Mouse (Mus musculus) thymus, postnatal 10 days (tissue): Measurements from ENCODE around the gene Mymk.

Experiments used
- DNase-seq, 2 experiments: peaks; one replicate each; pipeline ENCODE4 v3.0.0; 2021; ENCODE audit warnings: low spot score in 2 of 2

Mymk gene

DNA sequence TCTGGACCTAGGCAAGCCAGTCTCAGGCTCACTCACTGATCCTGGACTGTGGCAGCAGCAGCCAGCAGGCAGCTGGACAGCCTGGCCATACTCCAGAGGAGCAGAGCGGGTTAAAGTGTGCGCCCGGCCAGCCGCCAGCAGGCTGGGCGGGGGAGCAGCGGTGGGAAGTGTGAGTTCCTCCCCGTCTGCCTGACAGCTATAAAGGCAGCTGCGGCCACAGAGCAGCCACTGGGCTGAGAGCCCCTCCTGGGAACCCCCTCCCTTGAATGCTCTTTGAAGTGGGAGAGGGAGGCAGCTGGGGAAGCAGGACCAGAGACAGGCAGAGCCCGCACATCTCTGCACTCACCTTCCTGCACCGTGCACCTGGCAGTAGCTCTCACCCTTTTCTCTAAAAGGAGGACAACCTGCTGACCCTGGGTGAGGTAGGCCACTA lies 7.2 kb upstream of the Mymk start, which contains the start of gene Adamtsl2:
Adamtsl2 (plus strand) TSS at position 228 of the 433 bp plus-strand sequence.
- DNase-seq: peak; percentile 65 to 69

DNA sequence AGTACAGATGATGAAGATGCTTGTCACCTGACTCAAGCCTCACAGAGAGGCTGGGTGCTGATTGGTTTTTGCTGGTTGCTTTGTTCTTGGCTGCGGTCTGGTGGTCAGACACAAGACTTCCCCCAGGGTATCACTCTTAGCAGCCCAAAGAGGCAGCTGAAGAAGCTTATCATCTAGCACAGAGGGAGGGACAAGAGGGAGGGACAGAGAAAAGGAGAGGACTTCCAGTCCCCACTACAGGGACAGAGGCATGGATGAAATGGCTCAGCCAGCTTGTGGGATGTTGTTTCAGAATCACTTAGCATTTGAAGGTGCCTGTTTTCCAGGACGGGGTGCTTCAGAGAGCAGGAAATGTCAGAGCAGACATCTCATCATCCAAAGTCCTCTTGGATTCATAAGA lies 6.3 kb upstream of the Mymk start:
- DNase-seq: no peak

DNA sequence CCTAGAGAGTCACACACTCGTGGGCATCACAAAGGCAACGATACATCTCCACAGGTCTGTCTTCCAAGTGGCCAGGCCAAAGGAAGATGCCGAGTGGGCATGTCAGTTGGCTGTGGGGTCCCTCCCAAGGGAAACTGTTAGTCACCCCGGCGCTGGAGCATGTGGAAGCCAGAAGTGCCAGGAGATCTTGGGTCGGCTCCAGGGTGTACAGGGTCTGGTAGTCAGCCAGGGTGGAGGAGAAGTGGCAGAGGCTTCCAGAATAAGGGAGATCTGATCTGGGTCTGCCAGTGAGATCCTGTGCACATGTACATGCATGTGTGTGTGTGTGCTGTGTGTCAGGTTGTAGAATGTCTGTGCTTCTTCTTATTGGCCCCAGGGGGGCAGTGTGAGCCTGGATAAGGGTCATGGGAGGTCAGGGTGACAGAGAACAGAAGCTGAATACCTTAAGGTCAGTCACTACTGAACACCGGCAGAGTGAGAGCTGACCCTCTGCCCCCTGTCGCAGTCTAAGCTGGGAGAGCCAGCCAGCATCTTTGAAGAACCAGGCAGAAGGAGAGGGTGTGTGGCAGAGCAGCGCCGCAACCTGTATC lies 5.8 kb upstream of the Mymk start:
- peak in 1 of 2 experiments; percentile 50 for DNase-seq

DNA sequence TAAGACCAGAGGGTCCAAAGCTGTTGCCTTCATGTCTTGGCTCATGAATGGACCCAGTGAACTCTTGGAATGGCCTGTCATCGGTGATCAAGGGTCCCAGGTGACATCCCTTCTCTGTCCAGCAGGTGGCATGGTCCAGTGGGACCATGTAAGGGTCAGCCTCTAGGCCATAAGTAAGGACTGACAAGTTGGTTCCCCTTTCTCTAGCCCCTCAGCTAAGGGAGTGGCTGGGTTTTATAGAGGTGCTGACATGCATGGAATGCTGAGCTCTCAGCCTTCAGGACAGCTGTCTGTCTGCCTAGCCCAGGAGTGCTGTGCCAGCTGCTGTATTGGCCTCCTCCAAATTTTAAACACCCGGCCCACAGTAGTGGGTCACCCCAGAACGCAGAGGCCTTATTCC lies 3.5 kb upstream of the Mymk start:
- DNase-seq: no peak

DNA sequence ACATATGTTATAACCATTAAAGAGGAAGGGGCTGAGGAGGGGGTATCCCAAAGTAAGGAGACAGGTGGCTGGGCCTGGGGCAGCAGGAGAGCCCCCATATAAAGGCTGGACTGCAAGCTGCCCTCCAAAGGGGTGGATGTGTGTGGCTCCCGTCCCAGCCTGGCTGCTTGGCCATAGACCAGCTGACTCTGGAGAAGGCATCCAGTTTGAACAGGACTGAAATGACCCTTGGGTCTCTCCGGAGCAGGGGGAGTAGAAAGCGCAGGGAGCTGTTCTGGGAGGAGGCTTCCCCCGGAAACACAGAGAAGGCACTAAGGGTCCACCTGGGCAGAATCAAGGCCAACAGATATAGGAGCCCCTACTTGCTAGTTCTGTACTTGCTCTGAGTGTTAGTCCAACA lies 2.8 kb upstream of the Mymk start:
- DNase-seq: no peak

DNA sequence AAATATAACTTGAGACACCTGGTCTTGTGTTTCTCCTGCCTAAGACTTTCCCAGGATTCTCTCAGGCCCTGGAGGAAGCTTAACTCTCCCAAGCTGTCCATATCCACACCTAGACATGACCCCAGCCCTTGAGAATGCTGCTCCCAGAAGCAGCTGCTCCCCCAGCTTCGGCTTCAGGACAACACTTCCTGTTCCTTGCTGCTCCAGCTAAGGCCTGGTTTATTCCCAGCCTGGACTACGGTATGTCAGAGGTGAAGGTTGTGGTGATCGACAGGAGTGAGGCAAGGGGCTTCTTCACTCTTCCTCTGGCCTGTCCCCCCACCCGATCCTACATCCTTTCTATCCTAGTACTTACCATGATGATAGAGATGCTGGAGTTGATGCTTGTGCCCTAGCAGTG lies 1.4 kb upstream of the Mymk start:
- DNase-seq: no peak

DNA sequence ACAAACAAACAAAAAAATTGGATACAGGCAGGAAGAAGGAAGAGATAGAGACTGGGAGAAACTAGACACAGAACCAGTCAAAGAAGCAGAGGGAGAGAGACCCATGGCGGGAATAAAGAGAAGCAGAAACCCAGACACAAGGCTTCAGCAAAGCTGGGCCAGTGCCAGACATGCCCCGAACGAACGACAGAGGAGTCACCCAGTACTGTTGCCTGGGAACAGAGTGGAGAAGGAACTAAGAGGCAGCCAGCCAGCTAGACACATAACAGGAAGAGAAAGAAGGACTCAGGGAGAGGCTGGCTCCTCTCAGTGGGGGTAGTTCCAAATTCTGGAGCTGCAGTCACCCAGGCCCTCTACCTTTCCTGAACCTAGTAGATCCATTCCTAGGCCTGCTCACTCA lies 842 bp downstream of the Mymk start:
- no peak for DNase-seq

DNA sequence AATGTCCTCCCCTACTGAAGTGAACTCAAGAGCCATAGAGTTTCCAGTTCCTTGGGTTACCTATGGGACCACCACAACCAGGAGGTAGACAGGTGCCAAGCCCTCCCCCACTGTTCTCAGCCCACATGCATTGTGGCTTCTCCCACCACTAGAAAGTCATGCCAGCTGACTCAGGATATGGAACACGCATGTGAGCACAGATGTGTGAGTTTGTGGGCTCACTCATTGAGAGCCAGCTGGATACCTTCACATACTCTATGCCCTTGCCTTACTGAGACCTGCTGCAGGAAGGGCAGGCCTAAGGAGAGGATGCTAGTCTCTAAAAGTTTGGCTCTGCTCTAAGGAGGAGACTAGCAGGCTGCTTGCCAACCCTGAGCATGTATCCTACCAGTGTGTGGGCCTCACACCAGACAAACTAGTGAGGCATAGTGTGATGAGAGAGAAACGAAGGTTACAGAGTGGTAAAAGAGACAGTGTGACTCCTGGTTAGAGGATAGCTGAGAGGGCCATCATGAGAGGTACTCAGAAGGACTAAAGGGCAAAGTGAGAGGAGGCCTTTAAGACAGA lies 1.6 kb downstream of the Mymk start:
- DNase-seq: peak; percentile 61 to 66

DNA sequence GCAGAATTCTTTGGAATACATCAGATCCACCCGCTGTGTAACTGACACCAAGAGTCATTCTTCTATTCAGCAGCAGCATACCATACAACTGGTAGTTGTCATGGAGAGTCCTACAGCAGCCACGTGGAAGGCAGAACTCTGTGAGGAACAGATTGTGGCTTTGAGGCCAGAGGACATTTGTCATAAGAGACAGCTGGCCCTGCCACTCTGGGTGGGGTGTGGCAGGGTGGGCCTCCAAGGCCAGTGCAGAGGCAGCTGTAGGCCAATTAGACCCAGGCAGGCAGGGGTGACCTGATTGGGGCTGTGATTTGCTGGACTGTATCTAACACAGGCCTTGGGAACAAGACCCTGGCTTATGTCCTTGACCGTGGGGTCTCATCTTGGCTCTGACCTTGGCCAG lies 2.3 kb downstream of the Mymk start:
- DNase-seq: no peak

DNA sequence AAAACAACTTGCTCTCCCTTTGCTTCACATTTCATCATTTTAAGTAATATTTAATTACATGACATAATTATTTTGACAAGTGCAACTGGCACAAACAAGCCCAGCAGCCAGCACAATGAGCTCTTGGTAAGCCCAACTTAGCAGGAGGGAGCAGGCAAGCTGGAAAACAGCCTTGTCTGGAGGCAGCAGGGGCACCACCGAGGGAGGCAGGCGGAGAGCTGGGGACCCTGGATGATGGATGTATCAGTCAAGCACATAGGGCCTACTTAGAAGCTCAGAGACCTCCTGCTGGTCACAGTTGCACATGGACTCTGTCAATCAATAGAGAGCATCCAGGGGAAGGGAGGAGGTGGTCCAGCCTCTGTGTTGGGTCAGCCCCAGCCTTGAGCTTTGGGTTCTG lies 4.0 kb downstream of the Mymk start:
- no peak for DNase-seq

DNA sequence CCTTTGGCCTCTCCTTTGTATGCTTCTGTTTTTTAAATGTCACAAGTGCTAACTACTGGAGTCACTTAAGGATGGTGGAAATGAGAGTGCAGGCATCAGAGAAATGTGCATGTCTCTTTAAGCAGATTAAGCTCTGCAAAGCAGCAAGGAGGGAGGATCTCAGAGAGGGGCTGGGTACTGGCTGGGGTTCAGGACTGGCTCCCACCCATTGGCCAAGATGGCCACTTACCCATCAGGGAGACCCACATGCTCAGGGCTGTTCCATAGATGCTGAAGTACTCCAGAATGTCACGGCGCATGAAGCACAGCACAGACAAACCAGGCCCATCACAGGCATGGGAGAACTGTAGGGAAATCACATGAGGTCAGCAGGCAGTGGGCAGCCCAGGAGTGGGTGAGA lies 4.9 kb downstream of the Mymk start:
- no peak for DNase-seq

DNA sequence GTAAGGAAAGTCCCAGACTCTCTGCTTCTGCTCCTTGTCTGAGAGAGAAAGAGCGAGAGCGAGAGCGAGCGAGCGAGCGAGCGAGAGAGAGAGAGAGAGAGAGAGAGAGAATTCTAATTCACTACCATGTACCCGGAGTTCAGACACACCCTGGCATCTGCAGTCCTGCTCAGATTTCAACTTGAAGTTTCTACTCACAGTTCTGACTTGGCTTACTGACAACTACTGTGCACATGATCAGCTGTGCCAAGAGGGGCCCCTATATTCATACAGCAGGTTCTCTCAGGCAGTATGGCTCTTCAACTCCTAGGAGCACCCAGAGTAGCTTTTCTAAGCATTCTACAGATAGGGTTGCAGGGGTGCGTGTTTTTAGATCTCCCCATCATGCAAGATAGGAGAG lies 12.8 kb downstream of the Mymk start:
- no peak for DNase-seq

DNA sequence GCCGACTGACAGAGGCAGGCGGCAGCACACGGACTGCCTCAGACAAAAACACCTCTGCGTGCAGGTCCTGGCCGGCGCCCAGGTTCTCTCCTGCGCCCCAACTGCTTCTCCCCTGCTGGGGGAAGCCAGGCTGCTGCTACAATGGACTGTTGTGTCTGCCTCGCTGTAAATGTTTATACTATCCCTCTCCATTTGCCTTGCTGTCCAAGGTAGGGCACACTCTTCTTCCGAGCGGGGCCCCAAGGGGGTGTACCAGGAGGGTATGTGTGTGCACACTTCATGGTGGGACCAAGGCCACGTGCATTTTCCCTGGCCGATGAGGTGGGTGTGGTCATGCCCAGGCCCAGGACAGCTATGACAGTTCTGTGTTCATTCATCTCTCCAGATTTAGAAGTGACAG lies 13.2 kb downstream of the Mymk start:
- no peak for DNase-seq

DNA sequence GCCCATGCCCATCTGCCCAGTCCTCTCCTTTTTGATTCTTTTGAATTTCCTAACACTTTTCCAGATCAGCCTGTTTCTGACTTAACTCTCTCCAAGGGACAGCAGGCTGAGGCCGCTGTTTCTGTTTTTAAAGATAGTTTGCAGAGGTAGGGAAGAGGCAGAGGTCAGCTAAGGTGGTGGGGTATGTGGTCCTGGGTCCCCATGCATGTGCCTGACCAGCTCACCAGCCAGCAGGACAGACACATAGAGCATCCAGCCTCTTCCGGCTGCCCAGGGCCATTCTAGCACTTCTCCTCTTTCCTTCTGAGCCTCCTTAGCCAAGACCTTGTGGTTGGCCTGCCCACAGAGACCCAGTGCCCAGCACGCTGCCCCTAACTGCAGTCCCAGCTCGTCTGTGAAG lies 13.7 kb downstream of the Mymk start:
- no peak for DNase-seq

DNA sequence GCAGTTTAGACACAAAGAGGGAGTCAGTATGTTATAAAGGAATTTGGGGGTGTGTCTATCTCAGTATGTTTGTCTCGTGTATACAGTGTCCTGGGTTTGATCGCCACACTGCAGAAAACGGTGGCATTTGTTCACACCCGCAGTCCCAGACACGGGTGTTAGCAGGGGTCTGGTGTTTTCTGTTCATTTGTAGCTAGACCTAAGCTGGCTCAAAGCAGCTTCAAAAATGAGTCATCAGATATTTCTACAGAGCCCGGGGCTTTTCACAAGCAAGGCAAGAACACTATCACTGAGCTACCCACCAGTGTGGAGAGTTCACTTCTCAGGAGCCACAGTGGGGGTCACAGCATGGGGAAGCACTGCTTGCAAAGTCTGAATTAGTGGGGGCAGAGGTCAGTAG lies 22.6 kb downstream of the Mymk start:
- DNase-seq: no peak

DNA sequence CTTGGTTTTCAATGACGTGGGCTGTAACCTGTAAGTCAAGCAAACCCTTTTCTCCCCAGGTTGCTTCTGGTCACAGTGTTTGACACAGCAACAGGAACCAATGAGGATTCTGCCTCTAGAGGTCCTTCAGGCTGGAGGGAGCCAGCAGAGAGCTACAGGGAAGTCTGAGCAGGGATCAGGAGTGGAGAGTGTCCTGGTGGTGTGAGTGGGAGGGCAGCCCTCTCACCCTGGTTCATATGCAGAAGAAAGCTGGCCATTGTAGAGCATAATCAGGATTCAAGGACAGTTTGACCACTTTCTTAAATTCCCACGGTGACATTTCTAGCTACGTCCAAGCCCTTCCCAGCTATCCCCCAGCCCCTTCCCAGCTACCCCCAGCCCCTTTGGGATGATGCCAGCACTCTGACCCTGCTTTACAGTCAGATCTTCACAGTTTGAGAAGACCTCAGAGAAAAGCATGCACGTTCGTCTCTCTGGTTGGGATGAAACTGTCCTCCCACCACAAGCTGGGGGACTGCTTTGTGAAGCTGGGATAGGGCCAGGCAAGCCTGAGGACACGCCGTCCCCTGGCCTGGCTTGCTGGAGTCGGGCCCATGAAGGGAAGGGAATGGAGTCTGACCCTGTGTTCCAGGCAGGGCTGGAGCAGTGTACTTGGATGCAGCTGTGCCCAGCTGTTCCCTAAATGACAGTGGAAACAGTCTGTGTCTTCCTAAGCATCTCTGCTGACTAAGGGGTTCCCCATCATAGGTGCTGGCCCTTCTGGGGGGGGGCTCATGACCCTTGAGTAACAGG lies 25.8 kb downstream of the Mymk start:
- DNase-seq: no peak

DNA sequence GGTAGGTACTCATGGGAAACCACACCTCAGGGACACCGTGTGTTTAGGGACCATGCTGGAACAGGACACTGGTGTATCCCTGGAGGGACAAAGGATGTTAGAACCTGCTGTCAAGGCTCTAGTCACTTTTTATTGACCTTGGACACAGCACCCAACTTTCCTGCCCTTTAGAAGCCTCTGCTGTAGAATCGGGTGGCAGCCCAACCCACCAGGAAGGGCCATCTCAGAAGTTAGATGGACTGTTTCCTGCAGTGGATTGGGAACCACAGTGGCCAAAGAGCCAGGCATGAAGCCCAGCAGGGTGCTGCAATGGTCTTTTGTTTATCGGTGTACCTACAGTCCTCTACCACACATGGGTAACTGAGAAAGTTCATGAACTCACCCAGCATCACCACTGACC lies 27.3 kb downstream of the Mymk start:
- DNase-seq: no peak

DNA sequence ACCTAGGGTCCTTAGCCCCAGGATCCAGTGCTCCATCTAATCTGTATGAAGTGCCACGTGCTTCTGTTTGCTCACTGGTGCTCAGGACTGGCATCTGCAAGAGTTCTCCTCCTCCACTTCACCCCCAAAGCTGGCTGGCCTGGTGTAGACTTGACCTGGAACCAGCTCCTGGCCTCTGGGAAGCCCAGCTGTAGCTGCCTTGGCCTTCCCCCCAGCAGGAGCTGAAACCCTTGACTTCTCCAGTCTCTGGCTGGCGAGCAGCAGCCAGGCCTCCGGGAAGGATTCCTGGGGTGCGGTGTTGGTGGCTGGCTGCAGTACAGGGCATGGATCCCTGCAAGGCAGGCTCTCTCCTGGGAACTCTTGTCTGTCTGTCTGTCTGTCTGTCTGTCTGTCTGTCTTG lies 27.8 kb downstream of the Mymk start:
- DNase-seq: no peak

DNA sequence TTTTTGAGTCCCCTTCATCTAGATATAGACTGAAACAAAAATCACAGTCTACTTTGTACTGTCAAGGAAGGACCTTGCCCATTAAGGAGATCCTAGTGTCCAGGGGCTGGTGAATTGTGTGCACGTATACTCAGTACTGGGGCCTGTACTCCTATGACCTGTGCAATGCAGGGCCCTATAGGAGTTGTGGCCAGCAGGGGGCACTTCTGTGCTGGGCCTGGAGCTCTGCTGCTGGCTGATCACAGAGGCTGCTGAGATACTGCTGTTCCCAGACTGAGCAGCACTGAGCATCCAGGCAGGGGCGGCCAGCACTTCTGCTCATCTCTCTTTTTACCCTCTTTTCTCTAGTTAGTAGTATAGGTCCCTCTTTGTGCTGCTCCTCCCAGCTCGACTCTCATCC lies 28.5 kb downstream of the Mymk start:
- DNase-seq: peak; percentile 78 to 93

DNA sequence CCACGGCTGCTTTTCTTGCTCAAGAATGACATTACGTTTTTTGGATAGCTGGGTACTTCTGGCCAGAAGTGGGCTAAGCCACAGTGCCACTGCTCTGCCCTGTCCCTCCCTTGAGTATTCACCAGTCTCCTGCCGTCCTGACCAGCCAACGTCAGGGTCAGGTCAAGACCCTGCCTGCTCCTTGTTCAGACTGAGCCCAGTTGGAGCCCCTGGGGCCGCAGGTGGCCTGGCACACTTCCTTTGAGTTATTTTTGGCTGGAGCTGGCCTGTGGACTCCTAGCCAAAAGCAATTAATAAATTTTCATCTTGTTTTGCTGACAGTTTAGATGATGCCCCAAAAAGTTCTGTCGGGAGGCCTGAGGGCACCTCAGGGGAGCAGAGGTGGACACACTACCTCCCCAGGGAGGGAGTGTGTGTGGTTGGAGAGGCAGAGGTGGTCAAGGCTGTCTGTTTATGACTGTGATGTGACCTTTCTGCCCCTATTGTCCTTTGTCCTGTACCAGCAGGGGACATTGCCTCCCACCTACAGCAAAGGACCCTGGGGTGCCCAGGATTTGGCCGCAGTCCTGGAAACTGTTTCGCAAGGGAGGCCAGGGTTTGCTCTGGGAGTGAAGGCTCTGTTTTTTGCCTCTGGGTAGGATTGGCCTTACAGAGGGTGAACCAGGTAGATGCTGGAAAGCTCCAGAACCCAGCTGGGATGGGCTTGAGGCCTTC lies 29.7 kb downstream of the Mymk start:
- no peak for DNase-seq

DNA sequence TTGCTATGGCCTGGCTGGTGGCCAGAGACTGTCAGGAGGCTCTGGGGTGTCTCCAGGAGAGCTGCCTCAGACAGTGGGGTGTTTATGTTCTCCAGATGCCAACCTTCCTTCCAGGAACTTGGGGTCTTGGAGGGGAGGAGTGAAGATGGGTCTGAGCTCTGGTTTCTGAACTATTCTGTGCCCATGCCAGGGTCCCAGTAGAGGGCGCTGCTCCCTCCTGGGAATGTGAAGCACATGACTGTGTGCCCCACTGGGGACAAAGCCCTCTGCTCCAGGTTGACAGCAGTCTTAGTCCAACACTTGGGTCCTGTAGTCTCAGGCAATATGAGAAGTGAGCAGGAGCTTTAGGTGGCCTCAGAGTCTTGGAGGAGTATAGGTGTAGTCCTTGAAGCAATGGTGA lies 32.7 kb downstream of the Mymk start:
- peak in 1 of 2 experiments; percentile 42 for DNase-seq

DNA sequence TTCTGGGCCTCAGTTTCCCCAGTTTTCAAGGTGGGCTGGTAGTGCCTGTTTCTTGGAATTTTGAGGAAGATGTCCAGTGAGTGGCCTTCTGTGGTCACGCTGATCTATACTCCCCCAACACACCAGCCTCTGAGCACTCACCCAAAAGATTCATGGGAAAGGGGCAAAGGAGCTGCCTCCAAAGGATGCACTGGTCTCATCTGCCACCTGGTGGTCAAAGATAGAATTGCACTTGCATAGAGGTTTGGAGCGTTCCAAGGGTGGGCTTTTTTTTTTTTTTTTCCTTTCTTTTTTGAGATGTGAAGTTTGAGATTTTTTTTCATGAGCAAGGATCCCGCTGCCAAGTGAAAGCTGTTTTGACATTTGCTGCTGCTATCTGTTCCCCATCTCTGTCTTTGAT lies 33.4 kb downstream of the Mymk start:
- peak; percentile 65 to 86 for DNase-seq

DNA sequence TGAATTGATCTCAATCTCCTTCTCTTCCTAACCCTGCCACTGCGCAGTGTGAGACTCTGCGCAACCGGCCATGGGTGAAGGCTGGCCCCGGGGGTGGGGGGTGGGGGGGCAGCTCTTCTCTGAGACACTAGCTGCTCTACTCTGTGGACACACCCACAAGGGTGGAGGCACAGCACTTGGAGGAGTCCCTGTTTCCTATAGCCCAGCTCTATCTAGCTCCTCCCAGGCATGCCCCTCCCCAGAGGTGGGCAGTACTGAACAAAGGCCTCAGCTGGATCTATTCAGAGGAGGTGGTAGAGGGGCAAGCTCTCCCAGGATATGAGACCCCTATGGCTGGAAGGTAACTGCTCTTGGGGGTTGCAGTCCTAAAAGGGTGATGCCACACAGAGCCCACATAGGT lies 35.0 kb downstream of the Mymk start:
- DNase-seq: no peak
